Mouse (Mus musculus) midbrain, embryonic 16.5 days (tissue): ENCODE results near the gene Setdb1. TPM values are rescaled to one million over a fixed set of nuclear protein-coding genes. Genes with fewer than 3 reads are reported as not detected.
"Not testable (repeated sequence)": the region's sequence is repeated elsewhere in the genome, so short reads cannot be mapped to it uniquely, and the experiment has no call there.

Experiments
- ATAC-seq: fragments of 200-750 bp; cut with Nextera tagmentation; 2 replicates; pipeline ENCODE4 v1.8.0; 2017; ENCODE audit warnings: moderate TSS enrichment
- H3K27ac ChIP-seq: fragments of 300-500 bp; sonication (generic); 2 replicates; pipeline ENCODE4 v1.5.1; 2014; ENCODE audit warnings: mild to moderate bottlenecking, low read length, mixed read lengths
- H3K27me3 ChIP-seq: fragments of 300-500 bp; sonication (generic); 2 replicates; pipeline ENCODE4 v1.6.1; 2014; ENCODE audit warnings: low read depth, low read length, mixed read lengths; ENCODE audit not compliant: control insufficient read depth, insufficient read depth
- H3K36me3 ChIP-seq: fragments of 300-500 bp; sonication (generic); 2 replicates; pipeline ENCODE4 v1.6.1; 2014; ENCODE audit warnings: mild to moderate bottlenecking, low read length, moderate library complexity, mixed read lengths; ENCODE audit not compliant: control insufficient read depth, insufficient read depth
- H3K4me1 ChIP-seq: fragments of 300-500 bp; sonication (generic); 2 replicates; pipeline ENCODE4 v1.6.1; 2014; ENCODE audit warnings: mild to moderate bottlenecking, low read length, mixed read lengths; ENCODE audit not compliant: control insufficient read depth, insufficient read depth
- H3K4me2 ChIP-seq: fragments of 300-500 bp; sonication (generic); 2 replicates; pipeline ENCODE4 v1.6.1; 2014; ENCODE audit warnings: mild to moderate bottlenecking, low read length, mixed read lengths
- H3K4me3 ChIP-seq: fragments of 300-500 bp; sonication (generic); 2 replicates; pipeline ENCODE4 v1.5.1; 2014; ENCODE audit warnings: low read depth, mild to moderate bottlenecking, low read length, moderate library complexity, mixed read lengths
- H3K9ac ChIP-seq: fragments of 300-500 bp; sonication (generic); 2 replicates; pipeline ENCODE4 v1.6.1; 2014; ENCODE audit warnings: low read depth, low read length, mixed read lengths
- H3K9me3 ChIP-seq: fragments of 300-500 bp; sonication (generic); replicated peaks from 2 replicates; pipeline ENCODE4 v1.6.1; 2014; ENCODE audit warnings: mild to moderate bottlenecking, low read length, mixed read lengths; ENCODE audit not compliant: control insufficient read depth, poor library complexity, severe bottlenecking
- WGBS: fragments of 180-500 bp; shearing (Covaris S2); extraction: QIAGEN DNeasy Blood & Tissue Kit; methylation state at CpG from one replicate; pipeline ENCODE4 v1.1.7; 2014; 5-methylcytosine and 5-hydroxymethylcytosine counted together
- polyA plus RNA-seq: library from polyadenylated mRNA; unstranded; fragments of >200 nt; fragmentation: Nextera tagmentation; extraction: Ambion mirVana; gene quantifications from 2 replicates; pipeline ENCODE4 v1.2.1, GENCODE M21; 2015

Gene Setdb1
- polyA plus RNA-seq, 1 experiment from 2014 or later = 42.3 TPM

- Histone ChIP-seq H3K27ac (no peak overlapping the region), H3K9ac (no peak overlapping the region), H3K4me3 (no peak overlapping the region), H3K4me1 (no peaks in the 10 kb centered on the region), H3K9me3 (no peaks in the 10 kb centered on the region), H3K36me3 (peaks cover 54% of the 10 kb centered on the region), H3K4me2 (no peak overlapping the region), H3K27me3 (no peaks in the 10 kb centered on the region)
- ATAC-seq = no peak
Measured at GRCm38 (mm10) chr3:95349491-95349890, 7.5 kb downstream of the Setdb1 start.

DNA sequence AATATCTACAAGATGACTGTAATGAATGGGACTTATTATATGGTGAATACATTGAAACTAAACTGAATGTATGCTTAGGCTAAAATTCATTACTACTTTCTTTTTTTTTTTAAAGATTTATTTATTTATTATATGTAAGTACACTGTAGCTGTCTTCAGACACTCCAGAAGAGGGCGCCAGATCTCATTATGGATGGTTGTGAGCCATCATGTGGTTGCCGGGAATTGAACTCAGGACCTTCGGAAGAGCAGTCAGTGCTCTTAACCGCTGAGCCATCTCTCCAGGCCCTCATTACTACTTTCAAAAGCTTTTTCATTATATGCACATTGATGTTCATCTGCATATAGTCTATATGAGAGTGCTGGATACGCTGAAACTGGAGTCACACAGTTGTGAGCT, 8.7 kb downstream of the Setdb1 start:
- H3K4me1 ChIP-seq, H3K9me3 ChIP-seq, ATAC-seq, H3K9ac ChIP-seq, H3K4me3 ChIP-seq, H3K4me2 ChIP-seq, H3K27ac ChIP-seq, H3K27me3 ChIP-seq: not testable (repeated sequence)
- WGBS = 95% methylated on average over 4 of the region's 5 CpGs
- H3K36me3 ChIP-seq = peaks cover 50% of the 10 kb centered on the region

GRCm38 (mm10) chr3:95346454-95346853, 10.5 kb downstream of the Setdb1 start:
- Histone ChIP-seq H3K4me2 (no peak overlapping the region), H3K36me3 (peaks cover 51% of the 10 kb centered on the region), H3K27me3 (no peaks in the 10 kb centered on the region), H3K27ac (no peak overlapping the region), H3K4me1 (no peaks in the 10 kb centered on the region), H3K9ac (no peak overlapping the region), H3K4me3 (no peak overlapping the region), H3K9me3 (no peaks in the 10 kb centered on the region)
- no peak for ATAC-seq
- 96% methylated on average over 7 of the region's 7 CpGs for WGBS

GRCm38 (mm10) chr3:95343356-95344000, 13.5 kb downstream of the Setdb1 start:
- WGBS = 96% methylated on average over 9 of the region's 9 CpGs

DNA sequence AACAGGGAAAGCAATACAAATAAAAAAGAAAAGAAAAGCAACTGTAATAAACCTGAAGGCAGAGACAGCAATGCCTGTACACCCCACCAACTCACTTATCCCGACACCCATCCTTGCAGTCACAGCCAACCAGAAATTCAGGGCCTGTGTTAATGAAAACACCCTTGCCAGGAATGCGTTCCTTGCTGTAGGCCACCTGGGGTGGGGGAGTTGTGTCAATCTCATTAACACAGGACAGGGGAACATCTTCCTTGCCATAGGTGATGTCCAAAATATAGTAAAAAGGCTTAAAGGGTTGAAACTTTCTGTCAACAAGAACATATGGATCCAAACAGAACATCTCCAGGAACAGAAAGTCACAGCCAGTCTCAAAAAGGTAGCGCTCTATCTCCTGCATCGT, 18.8 kb downstream of the Setdb1 start:
- peaks cover 69% of the 10 kb centered on the region for H3K36me3 ChIP-seq
- H3K4me1 ChIP-seq = no peaks in the 10 kb centered on the region
- H3K9ac ChIP-seq = no peak overlapping the region
- no peak overlapping the region for H3K4me2 ChIP-seq
- H3K4me3 ChIP-seq = no peak overlapping the region
- no peaks in the 10 kb centered on the region for H3K9me3 ChIP-seq
- no peak for ATAC-seq
- H3K27me3 ChIP-seq = no peaks in the 10 kb centered on the region
- no peak overlapping the region for H3K27ac ChIP-seq
- 95% methylated on average over 4 of the region's 4 CpGs for WGBS

More at GRCm38 (mm10) chr3:95343356-95344000, 13.5 kb downstream of the Setdb1 start:
- peaks cover 61% of the 10 kb centered on the region for H3K36me3 ChIP-seq
- not testable (repeated sequence) for H3K4me2 ChIP-seq, H3K27ac ChIP-seq, H3K4me1 ChIP-seq, H3K9ac ChIP-seq, H3K27me3 ChIP-seq, H3K9me3 ChIP-seq, ATAC-seq, H3K4me3 ChIP-seq

GRCm38 (mm10) chr3:95337345-95337744, 19.7 kb downstream of the Setdb1 start:
- peaks cover 70% of the 10 kb centered on the region for H3K36me3 ChIP-seq
- WGBS = 97% methylated on average over 4 of the region's 4 CpGs
- no peaks in the 10 kb centered on the region for H3K27me3 ChIP-seq
- no peak for ATAC-seq
- H3K9me3 ChIP-seq = no peaks in the 10 kb centered on the region
- H3K9ac ChIP-seq = no peak overlapping the region
- H3K4me1 ChIP-seq = no peaks in the 10 kb centered on the region
- H3K27ac ChIP-seq = no peak overlapping the region
- H3K4me3 ChIP-seq = no peak overlapping the region
- no peak overlapping the region for H3K4me2 ChIP-seq

GRCm38 (mm10) chr3:95331528-95331927, 25.5 kb downstream of the Setdb1 start:
- Histone ChIP-seq H3K9ac (no peak overlapping the region), H3K4me1 (no peaks in the 10 kb centered on the region), H3K27me3 (no peaks in the 10 kb centered on the region), H3K9me3 (no peaks in the 10 kb centered on the region), H3K4me3 (no peak overlapping the region), H3K36me3 (peaks cover 50% of the 10 kb centered on the region), H3K4me2 (no peak overlapping the region), H3K27ac (no peak overlapping the region)
- ATAC-seq = no peak
- 70% methylated on average over 1 of the region's 1 CpGs for WGBS

GRCm38 (mm10) chr3:95328803-95329404, 28.1 kb downstream of the Setdb1 start:
- H3K4me2 ChIP-seq = no peak overlapping the region
- no peak overlapping the region for H3K9ac ChIP-seq
- peaks cover 50% of the 10 kb centered on the region for H3K36me3 ChIP-seq
- 91% methylated on average over 1 of the region's 1 CpGs for WGBS
- no peak overlapping the region for H3K4me3 ChIP-seq
- ATAC-seq = no peak
- H3K27me3 ChIP-seq = no peaks in the 10 kb centered on the region
- no peaks in the 10 kb centered on the region for H3K4me1 ChIP-seq
- H3K27ac ChIP-seq = no peak overlapping the region
- H3K9me3 ChIP-seq = no peaks in the 10 kb centered on the region

- Histone ChIP-seq H3K27me3 (no peaks in the 10 kb centered on the region), H3K27ac (no peak overlapping the region), H3K4me1 (no peaks in the 10 kb centered on the region), H3K36me3 (peaks cover 37% of the 10 kb centered on the region), H3K4me2 (no peak overlapping the region), H3K9ac (no peak overlapping the region), H3K4me3 (no peak overlapping the region), H3K9me3 (no peaks in the 10 kb centered on the region)
- 96% methylated on average over 6 of the region's 6 CpGs for WGBS
- no peak for ATAC-seq
Measured at GRCm38 (mm10) chr3:95324454-95325144, 32.4 kb downstream of the Setdb1 start.
